Mouse (Mus musculus): Measurements from ENCODE around the gene Rasgrp1.

Gene Rasgrp1

DNA sequence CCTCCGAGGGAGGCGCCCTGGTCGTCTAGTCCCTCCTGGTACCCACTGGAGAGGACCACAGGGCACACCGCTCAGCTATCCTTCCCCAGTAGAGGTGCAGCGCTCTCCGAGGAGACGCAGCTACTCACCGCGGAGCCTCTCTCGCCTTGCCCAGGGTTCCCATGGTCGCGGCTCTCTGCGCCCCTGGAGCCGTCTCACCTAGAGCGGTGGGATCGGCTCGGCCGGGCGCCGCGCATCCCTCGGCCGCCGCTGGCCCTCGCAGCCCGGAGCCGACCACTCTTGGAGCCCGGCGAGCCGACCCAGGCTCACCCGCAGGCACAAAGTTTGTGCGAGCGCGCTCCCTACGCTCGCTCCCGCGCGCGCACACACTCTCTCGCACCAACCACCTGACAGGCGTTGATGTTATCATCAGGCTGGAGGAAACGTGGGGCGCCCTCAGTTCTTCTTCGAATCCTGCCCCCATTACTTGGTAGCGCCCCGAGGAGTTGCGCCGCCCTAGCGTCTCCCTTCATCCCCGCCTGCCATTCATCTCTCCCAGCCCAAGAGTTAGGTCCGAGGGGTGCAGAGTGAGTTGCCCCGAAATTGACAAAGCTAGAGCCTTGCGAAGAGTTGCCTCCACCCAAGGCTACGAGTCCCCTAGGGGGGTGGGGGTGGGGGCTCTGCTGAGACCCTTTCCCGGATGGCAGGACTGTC, at the start of gene Rasgrp1:
Rasgrp1 (minus strand) TSS at position 455 of the 693 bp plus-strand sequence.
- peak; percentile 9 for DNase-seq

DNA sequence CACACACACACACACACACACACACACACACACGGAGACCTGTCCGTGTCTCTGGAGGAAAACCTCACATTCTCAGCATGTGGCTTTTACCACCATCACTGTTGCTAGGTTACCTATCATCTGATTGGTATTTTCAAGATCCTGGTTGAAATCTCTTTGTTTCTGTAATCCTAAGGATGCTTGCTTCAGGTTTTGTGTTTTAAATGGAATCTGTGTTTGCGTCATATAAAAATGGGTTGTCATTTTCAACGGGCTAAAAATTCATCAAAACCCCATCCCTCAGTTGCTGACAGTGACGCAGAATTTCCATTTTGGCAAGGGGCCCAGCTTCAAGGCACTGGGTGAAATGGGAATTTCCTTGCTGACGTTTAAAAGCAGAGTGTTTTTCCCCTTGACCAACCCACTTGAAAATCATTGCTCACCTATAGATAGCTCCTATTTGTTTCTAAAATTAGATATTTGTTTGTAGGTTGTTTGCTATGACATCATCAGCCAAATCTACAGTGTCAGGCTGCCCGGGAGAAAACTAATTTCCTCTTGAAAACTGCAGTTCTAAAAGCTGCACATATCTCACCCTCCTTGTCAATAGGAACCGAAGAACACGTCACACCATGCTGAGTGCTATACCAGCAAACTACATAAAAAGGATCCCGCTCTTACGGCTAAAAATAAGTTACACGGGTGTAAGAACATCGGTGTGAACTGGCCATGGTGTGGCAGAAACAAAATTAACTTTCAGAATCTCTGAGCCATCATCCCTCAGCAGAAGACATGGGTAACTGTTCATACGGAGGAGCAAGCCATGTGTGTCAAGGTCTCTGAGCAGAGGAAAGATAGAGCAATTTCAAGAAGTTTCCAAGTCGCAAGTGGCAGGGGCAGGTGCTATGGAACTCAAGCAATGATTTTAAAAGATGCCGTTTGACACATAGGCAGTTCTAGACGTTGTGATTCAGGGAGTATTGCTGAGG, 47.4 kb upstream of the Rasgrp1 start:
- DNase-seq = no peak

DNA sequence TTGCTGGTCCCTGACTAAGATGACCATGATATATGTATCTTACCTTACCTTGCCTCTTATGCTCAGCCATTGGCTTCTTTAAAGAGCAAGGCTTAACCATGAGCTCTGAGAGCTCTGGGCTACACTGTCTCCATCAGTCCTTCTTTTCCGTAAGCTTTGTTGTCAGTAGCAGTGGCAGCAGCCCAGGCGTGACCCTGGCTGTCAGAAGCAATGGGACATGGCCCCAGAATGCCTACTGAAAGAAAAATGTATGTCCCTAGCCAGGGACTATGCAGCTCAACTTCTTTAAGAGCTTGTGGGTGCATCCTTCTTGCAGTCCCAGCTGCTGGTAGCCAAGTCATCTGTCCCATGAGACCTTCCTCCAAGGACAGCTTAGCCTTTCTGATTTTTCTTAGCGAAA, 46.7 kb upstream of the Rasgrp1 start:
- DNase-seq = no peak

DNA sequence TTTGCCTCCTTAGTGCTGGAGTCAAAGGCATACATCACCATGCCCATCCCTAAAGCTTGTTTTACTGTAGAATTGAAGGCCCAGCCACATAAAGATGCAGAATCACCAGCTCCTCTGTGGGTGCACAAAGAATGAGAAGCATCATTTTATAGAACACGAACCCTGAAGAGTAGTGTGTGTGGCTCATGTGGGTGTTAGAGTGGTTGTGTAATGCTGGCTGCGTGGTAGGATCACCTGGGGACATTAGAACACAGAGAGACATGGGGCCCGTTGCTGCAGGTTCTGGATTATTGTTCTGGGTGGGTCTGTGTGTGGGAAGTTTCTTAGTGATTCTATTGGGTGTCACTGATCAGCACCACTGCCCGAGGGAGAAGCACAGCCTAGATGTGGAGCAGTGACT, 45.3 kb upstream of the Rasgrp1 start:
- no peak for DNase-seq

DNA sequence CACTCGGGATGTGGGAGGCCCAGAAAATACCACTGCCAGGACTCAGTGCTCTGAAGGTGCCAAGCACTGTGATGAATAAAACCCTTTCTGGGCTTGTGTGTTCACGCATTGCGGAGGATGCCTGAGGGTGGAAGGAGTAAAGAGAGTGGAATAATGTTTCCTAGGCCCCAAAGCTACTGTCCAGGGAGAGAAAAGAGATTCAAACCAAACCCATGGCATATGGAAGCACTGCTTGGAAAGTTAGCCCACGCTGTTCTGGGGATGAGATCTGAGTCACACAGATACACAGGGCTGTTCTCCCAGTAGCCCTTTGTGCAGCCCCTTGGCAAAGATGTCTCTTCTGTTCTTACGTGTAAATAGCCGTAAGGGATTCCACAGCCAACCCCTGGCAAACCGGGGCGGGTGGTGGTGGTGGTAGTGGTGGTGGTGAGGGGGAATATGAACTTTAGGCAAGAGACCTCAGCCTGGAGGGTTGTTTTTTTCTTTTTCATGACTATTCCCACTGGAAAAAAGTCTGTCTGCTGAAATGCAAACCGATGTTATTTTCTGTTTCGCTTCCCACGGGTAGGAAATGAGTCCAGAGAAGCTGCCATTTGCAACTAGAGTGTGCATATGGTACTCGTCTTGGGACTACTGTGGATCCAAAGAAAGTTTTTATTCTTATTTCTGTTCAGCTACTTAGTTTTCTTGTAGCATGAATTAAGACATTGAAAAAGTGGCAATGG, 44.3 kb upstream of the Rasgrp1 start:
- DNase-seq = no peak

DNA sequence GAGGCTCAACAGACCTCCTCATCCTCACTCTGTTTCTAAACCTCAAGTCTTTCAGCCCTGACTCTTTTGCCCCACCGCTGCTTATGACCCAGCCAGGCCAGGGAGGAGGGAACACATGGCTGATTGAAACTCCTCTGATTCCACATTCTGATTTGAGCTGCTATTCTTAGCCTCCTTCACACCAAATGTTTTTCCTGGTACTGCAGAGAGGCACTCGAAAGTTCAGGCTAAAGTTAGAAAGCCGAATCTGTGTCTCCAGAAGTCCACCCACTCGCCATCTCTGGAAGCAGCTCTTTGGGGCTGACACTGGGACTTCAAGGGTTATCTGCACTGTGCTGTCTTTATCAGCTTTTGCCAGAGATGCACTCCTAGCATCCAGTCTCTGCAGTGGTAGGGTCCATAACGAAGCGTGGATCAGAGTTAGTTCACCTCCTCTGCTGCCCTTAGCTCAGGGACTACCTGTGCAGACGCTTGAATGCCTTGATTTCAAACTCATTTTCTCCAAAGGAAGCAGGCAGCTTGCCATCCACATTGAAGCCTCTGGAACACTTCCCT, 43.3 kb upstream of the Rasgrp1 start:
- no peak for DNase-seq

DNA sequence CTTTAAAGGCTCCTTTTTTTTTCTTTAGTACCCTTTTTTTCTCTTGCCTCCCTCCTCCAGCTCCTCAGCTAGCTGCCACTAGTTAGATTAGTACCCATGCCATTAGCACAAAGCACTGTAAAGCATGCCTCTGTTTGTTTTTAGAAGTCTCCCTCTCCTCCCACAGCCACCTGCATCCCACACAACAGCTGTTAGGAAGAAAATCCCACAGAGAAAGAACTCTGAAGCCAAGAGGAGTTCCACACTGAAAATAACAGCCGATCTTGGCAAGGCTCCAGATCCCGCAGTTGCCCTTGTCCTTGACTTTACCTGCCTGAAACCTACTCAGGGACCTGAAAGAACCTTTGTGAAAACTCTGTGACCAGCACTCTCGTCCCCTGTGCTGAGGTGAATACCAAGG, 38.5 kb upstream of the Rasgrp1 start:
- DNase-seq = no peak

DNA sequence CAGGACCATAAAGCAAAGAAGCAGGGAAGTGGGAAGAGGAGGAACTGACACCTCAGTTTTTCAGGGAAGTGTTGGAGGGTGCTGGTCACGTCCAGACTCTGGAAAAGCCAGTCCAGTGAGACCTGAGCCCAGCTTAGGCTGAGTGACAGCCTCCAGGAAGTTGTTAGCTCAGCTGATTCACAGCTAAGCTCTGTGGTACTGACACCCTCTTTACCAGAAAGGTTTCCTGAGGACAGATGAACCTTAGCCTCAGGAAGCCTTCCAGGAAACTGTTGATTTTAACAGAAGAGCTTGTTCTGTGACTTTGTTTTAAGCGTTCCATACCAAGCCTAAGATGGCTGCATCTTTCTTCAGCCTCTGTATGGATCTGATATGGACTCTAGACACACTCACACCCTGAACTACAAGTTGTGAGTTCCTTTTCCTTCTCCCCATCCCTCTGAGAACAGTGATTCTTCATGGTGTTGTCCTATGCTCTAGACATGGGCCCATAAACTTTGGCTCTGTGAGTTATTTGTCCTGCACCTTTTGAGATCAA, 31.6 kb upstream of the Rasgrp1 start:
- DNase-seq = no peak

DNA sequence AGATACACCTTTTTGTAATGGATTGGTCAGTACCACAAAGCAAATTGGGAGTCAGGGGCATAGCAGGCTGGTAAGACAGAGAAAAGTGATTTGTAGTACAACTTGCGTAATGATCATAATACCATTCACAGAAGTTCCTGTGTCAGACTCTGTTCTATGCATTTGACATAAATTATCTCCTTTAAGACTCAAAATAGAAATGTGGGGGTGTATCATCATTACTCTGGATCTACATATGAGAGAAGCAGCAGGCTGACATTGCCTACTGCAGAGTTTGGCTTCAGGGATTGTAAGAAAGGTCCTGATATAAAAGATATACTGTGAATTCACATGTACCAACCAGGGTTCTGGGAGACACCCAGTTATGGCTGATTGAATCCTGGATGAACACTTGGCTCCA, 28.9 kb upstream of the Rasgrp1 start:
- no peak for DNase-seq

DNA sequence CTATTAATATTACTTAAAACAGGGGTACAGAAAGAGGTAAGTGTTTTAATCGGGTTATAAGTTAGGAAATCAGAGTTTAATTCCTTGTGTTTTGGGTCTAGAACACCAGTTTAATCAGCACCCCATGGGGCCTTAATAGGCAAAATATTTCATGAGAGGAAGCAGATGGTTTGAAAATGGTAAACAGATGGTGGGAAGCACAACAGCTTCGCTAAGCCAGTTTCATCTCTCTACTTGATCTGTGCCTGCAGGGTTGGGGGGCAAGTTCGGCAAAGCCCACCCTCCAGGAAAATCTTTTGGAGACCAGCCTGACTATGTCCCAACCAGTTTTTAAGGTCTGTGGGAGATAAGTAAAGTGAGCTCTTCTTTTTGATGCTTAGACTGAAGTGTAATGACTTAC, 23.7 kb upstream of the Rasgrp1 start:
- DNase-seq = no peak

DNA sequence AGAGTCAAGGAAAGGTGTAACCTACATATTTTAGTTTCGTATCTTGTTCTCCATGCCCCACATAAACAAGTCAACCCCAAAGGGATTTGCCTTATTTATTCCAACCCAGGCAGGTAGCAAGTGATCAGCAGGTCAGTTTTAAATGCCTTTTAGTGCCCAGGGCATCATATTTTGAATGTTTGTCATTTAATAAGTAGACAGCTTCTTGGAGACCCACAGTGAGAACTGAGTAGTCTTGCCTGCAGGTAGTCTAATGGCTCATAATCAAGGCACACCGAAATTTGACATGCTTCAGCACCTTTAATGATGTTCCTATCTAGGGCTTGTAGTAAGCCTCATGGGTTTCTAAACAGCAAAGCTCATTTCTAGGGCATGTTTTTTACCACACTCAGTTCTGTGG, 21.3 kb upstream of the Rasgrp1 start:
- no peak for DNase-seq

DNA sequence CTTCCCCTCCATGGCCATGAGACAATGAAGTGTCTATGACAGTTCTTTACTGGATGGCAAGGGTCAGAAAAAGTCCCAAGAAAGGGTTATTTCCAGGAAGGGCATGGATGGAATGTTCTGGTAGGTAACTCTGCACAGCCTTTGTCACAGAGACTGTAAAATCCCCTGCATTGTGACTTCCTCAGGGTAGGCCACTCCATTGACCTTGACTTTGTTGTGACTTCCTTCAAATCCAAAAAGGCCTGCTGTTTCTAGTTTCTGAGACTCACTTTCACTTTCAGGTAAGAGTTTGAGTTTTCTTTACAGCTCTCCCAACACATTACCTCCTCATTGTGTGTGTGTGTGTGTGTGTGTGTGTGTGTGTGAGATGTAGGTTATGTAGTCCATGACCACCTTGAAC, 15.1 kb upstream of the Rasgrp1 start:
- no peak for DNase-seq

DNA sequence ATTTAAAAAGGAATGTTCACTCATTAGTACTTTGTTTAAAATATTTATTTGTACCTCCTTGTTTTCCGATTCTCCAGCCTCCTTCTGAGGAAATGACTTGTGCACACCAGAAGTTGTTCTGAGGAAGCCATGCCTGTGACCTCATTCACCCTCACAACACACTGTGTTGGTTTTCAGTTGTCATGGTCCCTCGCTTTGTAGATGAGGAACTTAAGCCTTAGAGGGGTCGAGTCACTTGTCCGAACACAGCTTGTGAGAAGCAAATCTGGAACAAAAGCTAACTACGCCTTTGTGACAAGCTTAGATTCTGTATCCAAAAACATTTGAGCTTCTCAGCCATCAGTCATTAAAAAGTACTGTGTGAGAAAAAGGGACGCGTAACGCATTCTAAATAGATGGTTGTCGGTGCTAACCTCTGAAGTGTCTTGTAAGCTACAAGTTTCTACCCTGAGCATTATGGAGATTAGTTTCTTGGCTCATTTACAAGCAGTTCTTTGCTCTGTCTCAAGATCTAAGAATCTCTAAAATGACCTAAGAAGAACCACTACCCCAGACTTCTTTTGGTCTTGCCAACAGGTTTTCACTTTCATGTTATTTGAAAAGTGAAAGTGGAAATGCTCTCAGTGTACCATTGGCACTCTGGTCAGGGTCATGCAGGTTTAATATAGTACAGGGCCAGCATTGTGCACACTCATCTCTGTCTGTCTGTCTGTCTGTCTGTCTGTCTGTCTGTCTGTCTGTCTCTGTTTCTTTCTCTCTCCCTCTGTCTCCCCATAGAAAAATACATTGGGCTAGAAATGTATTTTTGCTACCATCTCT, 9.7 kb upstream of the Rasgrp1 start:
- DNase-seq = no peak

DNA sequence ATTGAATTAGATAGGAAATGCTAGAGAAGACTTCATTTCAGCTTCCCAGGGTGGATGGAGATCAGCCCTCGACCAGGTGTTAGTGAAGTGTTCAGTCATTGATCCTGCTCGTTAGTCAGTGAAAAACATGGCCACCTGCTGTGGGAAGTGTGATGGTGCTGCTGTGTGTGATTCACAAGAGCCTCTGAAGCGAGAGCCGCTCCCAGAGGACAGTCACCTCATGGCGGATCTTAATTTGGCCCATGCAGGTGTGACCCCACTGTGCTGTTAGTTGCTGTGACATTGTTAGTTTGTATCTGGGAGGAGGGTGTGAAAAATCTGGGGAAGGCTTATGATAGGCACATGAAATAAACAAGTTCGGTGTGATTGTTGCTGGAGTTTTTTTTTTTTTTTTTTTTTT, 7.3 kb upstream of the Rasgrp1 start:
- DNase-seq = no peak

DNA sequence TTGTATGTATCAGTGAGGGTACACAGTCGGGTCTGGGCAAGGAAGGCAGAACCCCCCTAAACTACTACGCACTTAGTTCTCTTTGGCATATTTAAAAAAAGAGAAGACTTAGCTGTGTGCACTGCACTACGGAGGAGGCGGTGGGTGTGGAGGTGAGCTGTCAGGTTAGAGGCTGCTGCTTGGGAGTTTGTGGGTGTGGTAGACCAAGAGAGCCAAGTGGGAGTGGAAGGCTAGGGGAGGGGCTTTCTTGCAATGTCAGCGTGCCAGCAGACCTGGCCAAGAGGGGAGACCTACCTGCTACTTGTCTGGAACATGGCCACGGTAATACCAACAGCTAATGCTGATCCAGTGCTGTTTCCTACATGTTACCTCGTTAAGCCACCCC, 431 bp upstream of the Rasgrp1 start:
- DNase-seq = no peak

DNA sequence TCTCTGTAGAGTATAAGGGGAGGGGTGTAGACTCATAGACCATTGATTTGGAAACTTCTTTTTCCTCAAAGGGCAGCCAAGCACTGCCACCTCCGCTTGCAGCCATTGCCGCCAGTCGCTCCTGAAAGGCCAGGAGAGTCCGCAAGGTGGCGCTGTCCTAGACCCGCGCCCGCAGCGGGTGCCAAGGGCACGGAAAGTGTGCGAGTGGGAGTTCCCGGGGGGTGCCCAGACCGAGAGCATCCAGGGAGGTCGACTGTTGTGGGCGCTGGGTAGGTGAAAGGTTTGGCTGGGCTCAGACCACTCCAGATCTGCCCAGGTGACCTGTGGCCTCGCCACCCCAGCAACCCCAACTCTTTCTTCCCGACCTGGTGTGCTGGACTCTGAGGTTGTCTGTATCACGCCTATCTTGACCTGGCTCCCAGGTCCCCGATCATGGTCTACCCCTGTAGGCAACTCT, 683 bp downstream of the Rasgrp1 start:
- peak; percentile 46 for DNase-seq

DNA sequence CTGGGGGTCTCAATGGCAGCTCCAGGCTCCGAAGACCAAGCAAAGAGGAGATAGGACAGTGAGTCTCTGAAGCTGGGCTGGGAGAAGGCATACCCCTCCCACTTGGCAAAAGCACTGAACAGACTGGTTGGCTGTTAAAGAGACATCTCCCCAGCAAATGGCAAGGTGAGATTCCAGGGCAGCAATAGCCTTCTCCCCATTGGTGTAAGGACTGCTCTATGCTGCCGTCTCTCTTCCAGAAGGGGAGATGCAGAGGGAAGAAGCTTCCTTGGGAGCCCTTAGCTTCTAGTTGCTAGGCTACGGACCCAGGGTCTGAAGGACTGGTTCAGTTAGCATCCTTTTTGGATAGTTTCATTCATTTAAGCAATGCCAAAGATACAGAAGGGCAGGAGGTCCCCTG, 4.3 kb downstream of the Rasgrp1 start:
- DNase-seq = no peak

DNA sequence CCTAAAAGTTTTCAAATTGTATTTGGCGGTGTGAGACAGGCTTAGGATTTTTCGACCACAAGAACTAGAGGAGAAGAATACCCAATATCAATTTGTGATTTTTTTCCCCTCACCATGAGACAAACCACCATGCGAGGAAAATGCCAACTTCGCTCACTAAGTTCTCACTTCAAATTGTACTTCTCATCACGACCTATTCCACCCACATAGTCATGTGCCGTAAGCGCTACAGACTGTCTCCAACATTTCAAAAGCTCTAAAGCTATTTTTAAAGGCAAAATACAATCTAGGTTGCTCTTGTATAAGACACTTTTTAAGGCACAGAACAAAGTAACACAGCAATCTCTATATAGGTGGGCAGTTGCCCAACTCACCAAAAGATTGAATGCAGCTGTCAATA, 4.9 kb downstream of the Rasgrp1 start:
- DNase-seq = no peak

DNA sequence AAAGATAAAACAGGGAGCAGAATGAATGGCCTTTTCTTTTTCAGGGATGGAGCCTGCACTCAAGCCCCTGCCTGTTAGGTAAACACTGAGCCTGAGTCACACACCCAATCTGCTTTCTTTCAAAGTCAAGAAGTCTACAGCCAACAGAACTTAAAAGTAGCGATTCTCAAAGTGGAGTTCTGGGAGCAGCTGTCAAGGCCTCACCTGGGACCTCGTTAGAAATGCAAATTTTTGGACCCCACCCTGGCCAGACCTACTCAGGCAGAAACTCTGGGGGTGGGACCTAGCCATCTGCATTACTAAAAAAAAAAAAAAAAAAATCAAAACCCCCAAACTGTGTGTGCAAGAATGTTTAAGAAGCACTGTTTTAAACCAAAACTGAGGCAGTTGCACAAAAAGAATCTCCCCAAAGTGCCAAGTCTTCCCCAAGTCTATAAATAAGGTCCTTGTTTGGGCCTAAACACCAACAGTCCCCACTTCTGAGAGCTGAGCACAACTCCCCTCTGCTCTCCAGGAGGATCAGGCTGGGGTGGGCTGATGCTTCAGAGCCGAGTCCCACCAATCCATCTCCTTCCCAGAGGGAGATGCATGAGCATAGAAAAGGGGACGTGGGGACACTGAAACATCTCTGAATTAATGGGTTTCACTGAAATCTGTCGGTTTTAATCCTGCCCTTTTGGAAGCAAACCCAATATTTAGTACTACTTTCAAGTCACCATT, 5.7 kb downstream of the Rasgrp1 start:
- DNase-seq = no peak

DNA sequence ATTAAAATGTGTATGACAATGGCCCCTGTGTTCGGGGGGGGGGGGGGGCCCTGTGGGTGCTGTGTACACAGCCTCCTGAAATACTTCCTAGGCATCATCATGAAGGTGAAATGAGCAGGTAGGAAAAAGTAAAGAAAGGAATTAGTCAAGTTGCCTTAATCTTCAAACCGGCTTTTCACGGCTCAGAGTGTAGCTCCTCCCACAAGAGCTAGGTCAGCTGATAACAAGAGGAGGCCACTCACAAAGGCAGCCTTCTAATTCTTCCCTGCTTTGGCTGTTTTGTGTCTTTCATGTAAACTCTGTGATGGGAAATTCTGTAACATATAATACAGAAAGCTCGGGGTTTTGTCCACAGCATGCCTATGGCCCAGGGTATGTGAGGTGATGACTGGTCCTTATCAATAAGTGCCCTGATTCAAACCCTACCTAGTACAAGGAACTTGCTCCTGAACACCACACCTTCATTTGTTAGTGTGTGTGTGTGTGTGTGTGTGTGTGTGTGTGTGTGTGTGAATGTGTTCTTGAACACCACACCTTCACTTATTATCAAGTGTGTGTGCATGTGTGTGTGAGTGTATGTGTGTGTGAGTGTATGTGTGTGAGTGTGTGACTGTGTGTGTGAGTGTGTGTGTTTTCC, 7.1 kb downstream of the Rasgrp1 start:
- no peak for DNase-seq

DNA sequence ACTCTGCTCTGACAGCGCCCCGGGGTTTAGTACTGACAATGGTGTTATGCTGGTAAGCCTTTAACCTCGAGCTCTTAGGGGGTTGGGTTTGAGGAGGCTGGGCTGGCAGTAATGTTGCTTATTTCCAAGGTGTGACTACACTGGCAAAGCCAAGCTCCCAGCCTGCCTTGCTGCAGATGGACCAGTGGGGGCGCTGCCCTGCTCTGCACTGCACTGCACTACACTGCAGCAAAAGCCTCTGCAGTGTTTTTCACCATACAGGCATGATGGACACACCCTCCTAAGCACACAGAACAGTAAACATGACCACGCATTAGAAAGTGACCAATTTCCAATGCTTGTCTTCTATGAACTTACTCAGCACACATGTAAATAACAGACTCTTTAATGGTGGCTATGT, 11.2 kb downstream of the Rasgrp1 start:
- DNase-seq = no peak
